Mouse (Mus musculus) CH12.LX (cell line): Measurements from ENCODE around the gene Ifrd1.

Experiments
- CHD2 ChIP-seq: IDR thresholded peaks from 2 replicates; pipeline ENCODE4 v1.6.1; 2011; ENCODE audit warnings: low read length, improper control_type of control experiment
- CTCF ChIP-seq, 2 experiments: IDR thresholded peaks in 1 of 2; conservative IDR thresholded peaks in 1 of 2; 2 replicates each; pipeline ENCODE4 v1.5.1; 2011 to 2012; ENCODE audit warnings: low read depth in 2 of 2, low read length in 2 of 2, improper control_type of control experiment in 1 of 2, inconsistent platforms in 1 of 2, mild to moderate bottlenecking in 1 of 2, moderate library complexity in 1 of 2
- JUN ChIP-seq: IDR thresholded peaks from 2 replicates; pipeline ENCODE4 v1.6.1; 2011; ENCODE audit warnings: low read depth, mild to moderate bottlenecking, low read length, improper control_type of control experiment, moderate library complexity; ENCODE audit not compliant: insufficient read depth
- KAT2A ChIP-seq: IDR thresholded peaks from 2 replicates; pipeline ENCODE4 v1.6.1; 2012; ENCODE audit warnings: low read length, improper control_type of control experiment, inconsistent platforms; ENCODE audit not compliant: insufficient replicate concordance
- MAZ ChIP-seq: IDR thresholded peaks from 2 replicates; pipeline ENCODE4 v1.6.1; 2012; ENCODE audit warnings: low read depth, mild to moderate bottlenecking, inconsistent platforms, low read length, improper control_type of control experiment, moderate library complexity
- NELFE ChIP-seq: IDR thresholded peaks from 2 replicates; pipeline ENCODE4 v1.6.1; 2011; ENCODE audit warnings: low read depth, low read length, improper control_type of control experiment
- POLR2A ChIP-seq: IDR thresholded peaks from 2 replicates; pipeline ENCODE4 v1.6.1; 2011; ENCODE audit warnings: low read depth, mild to moderate bottlenecking, improper control_type of control experiment, low read length
- USF2 ChIP-seq: conservative IDR thresholded peaks from 2 replicates; pipeline ENCODE4 v1.6.1; 2011; ENCODE audit warnings: low read depth, low read length, improper control_type of control experiment
- ZC3H11A ChIP-seq: IDR thresholded peaks from 2 replicates; pipeline ENCODE4 v1.6.1; 2012; ENCODE audit warnings: low read depth, mild to moderate bottlenecking, inconsistent platforms, low read length, improper control_type of control experiment
- ZKSCAN1 ChIP-seq: IDR thresholded peaks from 2 replicates; pipeline ENCODE4 v1.6.1; 2012; ENCODE audit warnings: low read depth, inconsistent platforms, low read length, improper control_type of control experiment, borderline replicate concordance
- ZNF384 ChIP-seq: IDR thresholded peaks from 2 replicates; pipeline ENCODE4 v1.6.1; 2012; ENCODE audit warnings: low read depth, low read length, improper control_type of control experiment, inconsistent platforms

DNA sequence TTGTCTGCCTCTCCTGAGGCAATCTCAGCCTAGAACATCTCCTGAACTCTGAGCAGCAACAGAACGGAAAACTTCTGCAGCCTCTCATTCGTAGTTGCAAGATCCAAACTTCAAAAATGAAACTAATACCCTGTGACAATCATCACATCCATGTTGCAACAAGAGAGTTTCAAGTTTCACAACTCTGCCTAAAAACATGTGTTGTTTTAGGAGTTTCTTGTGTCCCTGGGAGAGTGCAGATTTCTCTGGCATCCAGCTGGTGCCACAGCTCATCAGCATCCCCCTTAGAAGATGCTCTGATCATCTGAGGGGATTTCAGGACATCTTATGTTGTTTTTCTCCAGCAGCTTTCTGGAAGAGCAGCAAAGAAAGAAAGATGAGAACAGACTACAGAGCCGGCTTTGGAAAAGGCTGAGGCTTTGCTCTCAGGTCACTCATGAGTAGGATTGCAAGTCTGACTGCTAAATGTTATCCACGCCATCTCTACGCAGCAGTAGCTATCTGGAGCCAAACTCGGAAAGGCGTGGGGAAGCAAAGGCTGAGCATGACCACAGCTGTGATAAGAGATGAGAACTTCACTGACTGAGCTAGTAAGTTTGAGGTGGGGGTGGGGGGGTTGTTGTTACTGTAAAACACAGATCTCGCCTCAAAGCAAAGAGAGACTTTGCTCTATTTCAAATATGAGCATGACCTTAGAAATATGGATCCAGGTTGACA, 95.8 kb downstream of the Ifrd1 start:
- TF ChIP-seq MAZ (no peak), ZC3H11A (no peak), POLR2A (no peak), USF2 (no peak), ZNF384 (no peak), CHD2 (no peak), ZKSCAN1 (no peak), JUN (no peak), KAT2A (no peak), CTCF (conservative IDR thresholded peaks at IDR 0.05 in 1 of 2, IDR thresholded peaks at IDR 0.05 in 1 of 2; ENCODE audit: low read depth in 2 of 2, low read length in 2 of 2) (no peak), NELFE (no peak)
